Mouse (Mus musculus) testis, adult 2 months (tissue): ENCODE measurements at regions not wholly inside any gene's neighbourhood (a gene's known extent, or its start where the extent isn't known, plus 50 kb on each side); places are given as distances from the start of the nearest gene placed in this dataset.

Experiments
- H3K27ac ChIP-seq: fragments of 200-500 bp; 2 replicates; pipeline ENCODE4 v1.5.1; 2012; ENCODE audit warnings: low read depth, low read length; ENCODE audit not compliant: control insufficient read depth, insufficient read depth
- H3K27me3 ChIP-seq: fragments of 200-500 bp; 2 replicates; pipeline ENCODE4 v1.6.1; 2012; ENCODE audit warnings: mild to moderate bottlenecking, low read length, moderate library complexity; ENCODE audit not compliant: control insufficient read depth, insufficient read depth
- H3K36me3 ChIP-seq: fragments of 200-500 bp; 2 replicates; pipeline ENCODE4 v1.6.1; 2012; ENCODE audit warnings: mild to moderate bottlenecking, low read length; ENCODE audit not compliant: control insufficient read depth, insufficient read depth
- H3K4me1 ChIP-seq: fragments of 200-500 bp; 2 replicates; pipeline ENCODE4 v1.6.1; 2012; ENCODE audit warnings: low read length; ENCODE audit not compliant: control insufficient read depth, insufficient read depth
- H3K4me3 ChIP-seq: fragments of 200-500 bp; 2 replicates; pipeline ENCODE4 v1.5.1; 2012; ENCODE audit warnings: low read depth, mild to moderate bottlenecking, low read length, moderate library complexity, mixed read lengths; ENCODE audit not compliant: control insufficient read depth
- CTCF ChIP-seq: fragments of 200-500 bp; IDR thresholded peaks from 2 replicates; pipeline ENCODE4 v1.5.1; 2012; ENCODE audit warnings: low read depth, mild to moderate bottlenecking, inconsistent platforms, low read length, moderate library complexity; ENCODE audit not compliant: control insufficient read depth, insufficient read depth, insufficient replicate concordance
- POLR2A ChIP-seq: fragments of 200-500 bp; IDR thresholded peaks from 2 replicates; pipeline ENCODE4 v1.6.1; 2012; ENCODE audit warnings: low read depth, mild to moderate bottlenecking, inconsistent platforms, low read length, moderate library complexity; ENCODE audit not compliant: control insufficient read depth

DNA sequence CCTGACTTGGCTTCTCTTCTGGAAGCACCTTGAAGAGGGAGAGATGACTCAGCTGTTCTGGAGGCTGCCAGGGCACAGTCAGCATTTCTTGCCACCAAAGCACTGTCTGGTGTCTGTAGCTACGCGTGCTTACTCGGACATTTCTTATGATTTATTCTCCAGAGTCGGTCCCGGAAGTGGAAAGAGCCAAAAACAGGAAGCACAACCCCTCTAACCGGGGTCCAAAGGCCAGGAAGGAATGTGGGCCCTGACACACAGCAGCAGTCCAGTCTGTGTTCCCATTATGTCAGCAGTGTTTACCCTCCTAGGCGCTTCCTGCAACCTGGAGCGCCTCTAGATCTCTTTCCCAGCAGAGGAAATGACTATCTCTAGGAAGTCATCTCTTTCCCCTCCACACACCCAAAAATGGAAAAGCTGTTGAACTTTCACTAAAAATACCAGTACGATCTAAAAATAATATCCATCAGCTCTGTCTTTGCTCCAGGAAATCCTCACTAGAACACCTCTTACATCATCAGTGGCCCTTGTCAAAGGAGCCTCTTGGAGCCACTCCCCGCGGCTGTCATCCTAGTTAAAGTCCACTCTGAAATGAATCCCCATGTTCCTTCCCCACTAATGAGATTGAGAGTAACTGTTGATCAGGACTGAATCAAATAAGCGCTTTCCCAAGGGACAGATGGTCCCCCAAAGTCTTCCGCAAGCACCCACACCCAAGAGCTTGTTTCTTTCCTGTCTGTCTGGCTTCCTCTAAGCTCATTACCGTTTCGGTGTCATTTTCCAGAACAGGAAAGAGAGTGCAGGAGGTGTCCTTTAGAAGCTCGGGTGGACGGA is 264.7 kb upstream of the Pard3b start:
- no peak overlapping the region for H3K27ac ChIP-seq
- H3K27me3 ChIP-seq: no peaks in the 10 kb centered on the region
- TF ChIP-seq POLR2A: no peak
- TF ChIP-seq CTCF: no peak
- H3K4me3 ChIP-seq: no peak overlapping the region
- H3K36me3 ChIP-seq: no peaks in the 10 kb centered on the region
- H3K4me1 ChIP-seq: peaks cover 6% of the 10 kb centered on the region

DNA sequence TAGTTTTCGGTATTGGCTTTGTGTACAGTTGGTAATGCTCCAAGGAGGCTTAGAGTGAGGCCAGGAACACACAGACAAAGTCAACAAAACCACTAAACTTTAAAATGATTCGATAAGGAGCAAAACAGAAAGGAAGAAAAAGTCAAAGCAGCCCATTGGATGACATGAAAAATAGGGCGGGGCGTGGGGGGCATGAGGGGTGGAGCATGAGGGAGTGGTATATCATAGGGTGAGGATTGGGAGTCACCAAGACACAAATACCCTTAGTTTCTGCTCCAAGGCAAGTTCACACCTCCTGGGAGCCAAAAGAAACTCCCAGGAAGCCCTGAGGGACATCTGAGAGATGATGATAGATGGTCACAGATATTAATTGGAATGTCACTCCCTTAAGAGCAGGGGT is 262.2 kb upstream of the Pard3b start:
- Histone ChIP-seq H3K27me3 (no peaks in the 10 kb centered on the region), H3K4me1 (peaks cover 6% of the 10 kb centered on the region), H3K27ac (no peak overlapping the region), H3K4me3 (no peak overlapping the region), H3K36me3 (no peaks in the 10 kb centered on the region)
- no peak for TF ChIP-seq POLR2A
- no peak for TF ChIP-seq CTCF

DNA sequence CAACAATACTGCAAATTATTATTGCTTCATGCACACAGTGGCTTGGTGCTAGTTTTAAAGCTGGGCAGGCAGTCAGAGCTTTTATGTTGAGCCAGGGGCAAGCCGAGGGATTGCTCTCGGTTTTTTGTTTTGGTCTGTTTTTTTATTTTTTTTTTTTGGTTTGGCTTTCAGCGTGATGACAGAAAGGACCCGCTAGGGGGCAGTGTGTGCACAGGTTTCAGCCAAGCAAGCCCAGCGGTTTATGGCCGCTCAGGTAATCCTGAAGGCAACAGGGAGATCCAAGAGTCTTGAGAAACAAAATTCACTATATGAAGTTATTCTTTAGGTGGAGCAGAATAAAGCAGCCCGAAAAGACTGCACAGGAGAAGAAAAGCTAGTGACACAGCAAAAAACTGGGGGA is 261.6 kb upstream of the Pard3b start:
- Histone ChIP-seq H3K36me3 (no peaks in the 10 kb centered on the region), H3K27me3 (no peaks in the 10 kb centered on the region), H3K27ac (no peak overlapping the region), H3K4me3 (no peak overlapping the region), H3K4me1 (peaks cover 6% of the 10 kb centered on the region)
- TF ChIP-seq CTCF: peak; percentile 75
- no peak for TF ChIP-seq POLR2A

DNA sequence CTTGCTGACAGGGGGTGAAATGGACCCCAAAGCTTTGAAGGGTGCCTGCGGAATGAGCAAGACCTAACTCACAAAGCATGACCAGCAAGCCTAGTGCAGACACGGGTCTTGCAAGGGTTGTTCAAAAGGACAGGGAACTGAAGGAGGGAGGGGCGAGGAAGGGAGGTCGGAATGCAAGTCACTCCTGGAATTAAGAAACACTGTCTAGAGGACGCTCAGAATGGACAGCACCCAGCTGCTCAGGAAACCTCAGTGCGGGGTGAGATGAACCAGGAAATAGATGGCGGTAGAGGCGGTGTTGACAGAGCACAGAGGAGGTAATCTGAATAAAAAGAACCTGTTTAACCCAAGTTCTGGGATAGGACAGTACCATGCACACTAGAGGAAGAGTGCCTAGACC is 260.4 kb upstream of the Pard3b start:
- TF ChIP-seq CTCF (no peak), POLR2A (no peak)
- H3K36me3 ChIP-seq: no peaks in the 10 kb centered on the region
- H3K4me3 ChIP-seq: no peak overlapping the region
- H3K27ac ChIP-seq: no peak overlapping the region
- H3K27me3 ChIP-seq: no peaks in the 10 kb centered on the region
- peaks cover 6% of the 10 kb centered on the region for H3K4me1 ChIP-seq

DNA sequence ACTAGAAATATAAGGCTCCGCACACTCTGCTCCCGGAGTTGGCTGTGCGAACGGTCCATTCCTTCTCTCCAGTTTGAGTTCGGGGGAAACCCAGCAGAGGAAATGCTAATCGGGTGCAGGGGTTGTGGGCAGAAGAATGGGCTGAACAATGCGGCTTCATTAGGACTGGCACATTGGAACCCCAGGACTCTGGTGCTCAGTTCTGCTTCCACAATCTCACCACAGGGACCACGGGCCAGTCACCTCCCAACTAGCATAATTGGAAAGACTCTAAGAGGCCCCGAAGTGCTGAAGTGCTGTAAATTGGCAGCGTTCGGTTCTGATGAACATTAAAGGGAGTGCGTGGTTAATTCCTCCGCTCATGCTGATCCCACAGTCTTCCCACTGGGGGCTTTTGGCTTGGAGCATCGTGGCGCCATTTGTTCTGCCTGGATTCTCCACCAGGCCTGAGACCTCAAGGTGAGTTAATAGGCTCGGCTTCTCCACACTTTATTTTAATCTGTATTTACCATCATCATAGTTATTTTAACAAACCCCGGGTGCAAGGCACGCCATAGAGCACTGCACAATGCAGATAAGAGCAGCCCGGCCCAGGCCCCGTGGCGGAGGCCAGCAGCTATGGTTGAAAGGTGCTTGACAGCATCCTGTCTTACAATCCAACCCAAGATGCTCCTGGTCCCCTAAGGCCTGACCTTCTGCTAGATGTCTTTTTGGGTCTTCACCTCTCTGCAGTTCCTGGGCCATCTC is 258.7 kb upstream of the Pard3b start:
- peaks cover 4% of the 10 kb centered on the region for H3K4me1 ChIP-seq
- TF ChIP-seq CTCF: no peak
- TF ChIP-seq POLR2A: no peak
- no peak overlapping the region for H3K4me3 ChIP-seq
- no peaks in the 10 kb centered on the region for H3K27me3 ChIP-seq
- no peak overlapping the region for H3K27ac ChIP-seq
- no peaks in the 10 kb centered on the region for H3K36me3 ChIP-seq

DNA sequence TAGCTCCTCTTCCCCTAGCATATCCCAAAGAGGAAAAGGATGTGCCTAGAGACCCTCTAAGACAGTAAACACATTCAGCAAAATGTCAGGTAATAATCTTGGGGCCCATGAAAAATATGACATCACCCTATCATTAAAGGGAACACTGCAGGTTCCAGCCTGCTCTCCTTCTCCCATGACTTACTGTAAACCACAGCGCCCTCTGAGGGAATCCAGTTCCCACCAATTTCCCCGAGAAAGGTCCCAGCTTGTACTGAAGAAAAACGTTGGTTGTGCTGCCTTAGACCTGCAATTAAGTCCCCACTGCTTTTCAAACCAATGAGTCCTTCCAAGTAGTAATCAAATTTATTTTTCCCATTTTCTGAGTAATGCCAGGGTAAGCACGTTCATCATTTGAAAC is 251.0 kb upstream of the Pard3b start:
- no peak overlapping the region for H3K4me3 ChIP-seq
- H3K27ac ChIP-seq: no peak overlapping the region
- H3K4me1 ChIP-seq: no peaks in the 10 kb centered on the region
- H3K27me3 ChIP-seq: no peaks in the 10 kb centered on the region
- no peak for TF ChIP-seq POLR2A
- TF ChIP-seq CTCF: no peak
- H3K36me3 ChIP-seq: no peaks in the 10 kb centered on the region

DNA sequence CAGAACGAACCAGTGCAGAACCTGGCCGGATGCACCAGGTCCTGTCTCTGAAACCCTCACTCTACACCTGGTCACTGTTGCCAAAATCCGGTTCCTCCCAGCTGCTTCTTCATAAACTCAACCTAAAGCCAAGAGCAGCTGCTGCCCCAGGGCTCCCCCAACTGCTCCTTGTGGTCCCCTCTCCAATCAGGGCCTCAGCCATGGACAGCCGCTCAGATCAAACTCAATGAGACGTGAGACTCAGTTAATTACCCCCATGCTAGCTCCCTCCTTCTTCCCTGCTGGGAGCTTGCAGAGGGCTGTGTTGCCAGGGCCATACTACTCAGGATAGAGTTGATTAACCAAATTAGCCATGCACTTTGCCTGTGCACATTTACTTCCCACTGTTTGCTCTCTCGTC is 240.8 kb upstream of the Pard3b start:
- H3K27me3 ChIP-seq: no peaks in the 10 kb centered on the region
- H3K27ac ChIP-seq: no peak overlapping the region
- no peaks in the 10 kb centered on the region for H3K36me3 ChIP-seq
- no peak overlapping the region for H3K4me3 ChIP-seq
- no peaks in the 10 kb centered on the region; the same call in 1 of the 2 replicates for H3K4me1 ChIP-seq
- no peak for TF ChIP-seq POLR2A
- no peak for TF ChIP-seq CTCF
